Mouse (Mus musculus) neural tube, embryonic 10.5 days (tissue): ENCODE measurements around the gene Gm49450.
"Not testable (repeated sequence)": the region's sequence is repeated elsewhere in the genome, so short reads cannot be mapped to it uniquely, and the experiment has no call there.

Experiments used
- DNase-seq: peaks from one replicate; pipeline ENCODE4 v3.0.0-alpha.2; 2017; ENCODE audit warnings: low spot score; ENCODE audit errors: extremely low spot score

Gene Gm49450

GRCm38 (mm10) chr15:98928598-98929240 is 24.6 kb downstream of the Gm49450 start:
- peak; percentile 61 for DNase-seq

GRCm38 (mm10) chr15:98927566-98927965 is 25.8 kb downstream of the Gm49450 start:
- no peak for DNase-seq

- no peak for DNase-seq
Observed at GRCm38 (mm10) chr15:98924682-98925081, 28.7 kb downstream of the Gm49450 start.

GRCm38 (mm10) chr15:98923031-98923537 is 30.3 kb downstream of the Gm49450 start:
- no peak for DNase-seq

GRCm38 (mm10) chr15:98922581-98922980 is 30.8 kb downstream of the Gm49450 start:
- DNase-seq, result no peak

GRCm38 (mm10) chr15:98921510-98921909 is 31.8 kb downstream of the Gm49450 start:
- DNase-seq, result no peak

- DNase-seq, result not testable (repeated sequence)
Observed at GRCm38 (mm10) chr15:98918499-98918895, 34.9 kb downstream of the Gm49450 start.

GRCm38 (mm10) chr15:98917538-98918498 is 35.5 kb downstream of the Gm49450 start, which contains the start of gene Lmbr1l:
Lmbr1l (minus strand) TSS chr15:98918231.
- DNase-seq, result peak; percentile 98

GRCm38 (mm10) chr15:98917091-98917490 is 36.3 kb downstream of the Gm49450 start:
- peak; percentile 31 for DNase-seq

GRCm38 (mm10) chr15:98916016-98916415 is 37.3 kb downstream of the Gm49450 start:
- DNase-seq, result no peak

GRCm38 (mm10) chr15:98914903-98915302 is 38.4 kb downstream of the Gm49450 start:
- DNase-seq, result no peak

- peak; percentile 77 for DNase-seq
Observed at GRCm38 (mm10) chr15:98904692-98905091, 48.7 kb downstream of the Gm49450 start.

- no peak for DNase-seq
Observed at GRCm38 (mm10) chr15:98902600-98902999, 50.8 kb downstream of the Gm49450 start.

GRCm38 (mm10) chr15:98901530-98901929 is 51.8 kb downstream of the Gm49450 start:
- no peak for DNase-seq

GRCm38 (mm10) chr15:98897928-98898800 is 55.2 kb downstream of the Gm49450 start, which contains the start of gene Dhh:
Dhh (minus strand) TSS chr15:98898540.
- peak; percentile 57 for DNase-seq

GRCm38 (mm10) chr15:98897495-98897894 is 55.9 kb downstream of the Gm49450 start:
- DNase-seq, result peak; percentile 32

- no peak for DNase-seq
Observed at GRCm38 (mm10) chr15:98895635-98896589, 57.4 kb downstream of the Gm49450 start.

- peak; percentile 68 for DNase-seq
Observed at GRCm38 (mm10) chr15:98894746-98895634, 58.4 kb downstream of the Gm49450 start.
